Mouse (Mus musculus): ENCODE measurements around the gene Adcy1.

- TF ChIP-seq CTCF (IDR thresholded peaks at IDR 0.05) (peak; percentile 5; the same call in 1 of the 2 replicates), POLR2A (IDR thresholded peaks at IDR 0.05; ENCODE audit: insufficient read depth, low read depth, low read length) (no peak)
These were observed 131.4 kb downstream of the Adcy1 start for GRCm38 (mm10) chr11:7194432-7195311.

Data from heart, adult 2 months (tissue).